13 mouse cellular contexts compared by ENCODE assay signal in the genomic region with DNA sequence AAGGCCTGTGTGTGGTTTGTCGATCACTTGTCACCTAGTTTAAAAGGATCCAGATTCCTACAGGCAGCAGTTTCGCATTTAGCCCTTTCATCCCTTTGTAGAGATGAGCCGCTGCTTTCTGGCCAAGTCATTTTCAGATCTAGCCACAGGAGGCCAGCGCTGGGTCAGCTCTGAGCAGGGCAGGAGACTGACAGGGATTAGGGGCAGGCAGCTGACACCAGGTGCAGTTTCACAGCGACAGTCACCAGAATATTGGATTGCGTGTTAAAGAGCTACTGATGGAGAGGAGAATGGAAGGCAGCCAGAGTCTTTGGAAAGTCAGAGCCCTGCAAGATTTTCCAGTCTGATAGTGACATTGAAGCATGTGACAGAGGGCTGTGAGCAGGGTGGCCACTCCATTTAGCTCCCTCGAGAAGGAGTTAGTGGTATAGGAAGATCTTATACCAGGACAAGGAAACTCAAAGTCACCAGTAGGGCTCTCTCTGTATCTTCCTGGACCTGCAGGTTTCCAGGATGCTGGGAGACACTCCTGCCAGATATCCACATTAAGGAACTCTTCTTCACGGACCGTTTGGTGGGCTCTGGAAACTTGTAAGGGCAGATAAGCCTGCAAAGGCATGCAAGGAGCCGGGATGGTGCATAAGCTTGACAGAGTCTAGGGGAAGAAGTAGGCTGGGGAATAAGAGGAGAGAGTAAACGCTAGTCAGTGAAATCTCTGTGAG. TPM values are rescaled to one million over a fixed set of nuclear protein-coding genes. Genes with fewer than 3 reads are reported as not detected.
DNase-seq lines count a peak whose midpoint lies in the region; ATAC-seq and TF ChIP-seq lines count a peak whose summit lies in the region.
"Had no signal": no experiment of that assay in that cellular context is flagged by ENCODE, and none has a peak within 500 bp of the region (broad histone marks: within the 10 kb centered on the region; RNA-seq: fewer than 3 reads in every experiment).

No protein-coding gene starts in this region.

- no peaks in the 10 kb centered on the region for H3K36me3 ChIP-seq in neural tube, embryonic 15.5 days
- H3K36me3 ChIP-seq in thymus, adult 2 months (ENCODE audit: control insufficient read depth, insufficient read depth, low read length) = no peaks in the 10 kb centered on the region
- H3K36me3 ChIP-seq: embryonic facial prominence, embryonic 13.5 days; limb, embryonic 12.5 days had no signal

- H3K4me3 ChIP-seq in neural tube, embryonic 15.5 days (replicated peaks) = no peak overlapping the region
- no peak overlapping the region for H3K4me3 ChIP-seq in cerebellum, adult 2 months (replicated peaks; ENCODE audit: insufficient read depth, low read depth, low read length)
- H3K4me3 ChIP-seq in thymus, adult 2 months (ENCODE audit: control insufficient read depth, insufficient read depth, low read length) = no peak overlapping the region
- H3K4me3 ChIP-seq: embryonic facial prominence, embryonic 13.5 days; limb, embryonic 12.5 days had no signal

- no peaks in the 10 kb centered on the region for H3K4me1 ChIP-seq in neural tube, embryonic 15.5 days
- peaks cover 23% of the 10 kb centered on the region for H3K4me1 ChIP-seq in cerebellum, adult 2 months (ENCODE audit: control insufficient read depth, insufficient read depth, low read length)
- no peaks in the 10 kb centered on the region for H3K4me1 ChIP-seq in thymus, adult 2 months (replicated peaks; ENCODE audit: control insufficient read depth, insufficient read depth, low read length)
- H3K4me1 ChIP-seq: embryonic facial prominence, embryonic 13.5 days had no signal

- 37% methylated on average over 11 of the region's 11 CpGs for WGBS in neural tube, embryonic 15.5 days
- WGBS in cerebellum, adult 2 months = 14% methylated on average over 11 of the region's 11 CpGs
- 44% methylated on average over 11 of the region's 11 CpGs for WGBS in thymus, adult 2 months

- H3K4me2 ChIP-seq in neural tube, embryonic 15.5 days = no peak overlapping the region
- H3K4me2 ChIP-seq: embryonic facial prominence, embryonic 13.5 days; limb, embryonic 12.5 days had no signal

- TF ChIP-seq CTCF in cerebellum, adult 2 months (IDR thresholded peaks at IDR 0.05; ENCODE audit: borderline replicate concordance, insufficient read depth, low read depth, low read length) = no peak
- TF ChIP-seq CTCF in thymus, adult 2 months (IDR thresholded peaks at IDR 0.05; ENCODE audit: borderline replicate concordance, control insufficient read depth, extremely low read depth, insufficient read depth, low read length, poor library complexity) = no peak

- no peaks in the 10 kb centered on the region; the same call in 1 of the 2 replicates for H3K9me3 ChIP-seq in neural tube, embryonic 15.5 days (replicated peaks)
- H3K9me3 ChIP-seq: embryonic facial prominence, embryonic 13.5 days; limb, embryonic 12.5 days had no signal

- no peak for ATAC-seq in neural tube, embryonic 15.5 days (ENCODE audit: low FRiP score)

- H3K27me3 ChIP-seq in neural tube, embryonic 15.5 days (replicated peaks) = no peaks in the 10 kb centered on the region
- no peaks in the 10 kb centered on the region; the same call in 1 of the 2 replicates for H3K27me3 ChIP-seq in cerebellum, adult 2 months (ENCODE audit: control insufficient read depth, insufficient read depth, low read length)
- H3K27me3 ChIP-seq in thymus, adult 2 months (ENCODE audit: control insufficient read depth, insufficient read depth, low read length) = no peaks in the 10 kb centered on the region
- H3K27me3 ChIP-seq: embryonic facial prominence, embryonic 13.5 days had no signal

- no peak overlapping the region for H3K27ac ChIP-seq in neural tube, embryonic 15.5 days (replicated peaks)
- no peak overlapping the region for H3K27ac ChIP-seq in cerebellum, adult 2 months (ENCODE audit: insufficient read depth, low read length)
- H3K27ac ChIP-seq in thymus, adult 2 months (ENCODE audit: control insufficient read depth, insufficient read depth, low read length) = no peak overlapping the region
- H3K27ac ChIP-seq: embryonic facial prominence, embryonic 13.5 days; limb, embryonic 12.5 days had no signal

- no peak for TF ChIP-seq POLR2A in cerebellum, adult 2 months (IDR thresholded peaks at IDR 0.05; ENCODE audit: borderline replicate concordance, insufficient read depth, low read length)
- no peak for TF ChIP-seq POLR2A in thymus, adult 2 months (IDR thresholded peaks at IDR 0.05; ENCODE audit: control insufficient read depth, extremely low read depth, insufficient read depth, low read length, poor library complexity)

- no peak overlapping the region for H3K9ac ChIP-seq in neural tube, embryonic 15.5 days (replicated peaks)
- H3K9ac ChIP-seq: embryonic facial prominence, embryonic 13.5 days; limb, embryonic 12.5 days had no signal

- peak; percentile 15 for DNase-seq in neural tube, embryonic 10.5 days (ENCODE audit: extremely low spot score, low spot score)
- peak; percentile 45 to 61 for DNase-seq in cerebellum, adult 2 months
- DNase-seq in gastrocnemius, adult 8-10 months (ENCODE audit: low spot score in 2 of 2) = peak; percentile 35 to 51
- DNase-seq in natural killer cell, adult 2 months (ENCODE audit: low spot score in 2 of 2) = no peak
- DNase-seq in thymus, adult 2 months = no peak
- no peak for DNase-seq in kidney, adult 9 months
- DNase-seq: heart, postnatal 4 days; kidney, postnatal 4 days; lung, postnatal 14 days; thymus, adult 18-20 months had no signal

RNA-seq across cellular contexts. Expression of a gene that starts 21.4 kb away (rescaled TPM):
- 20.3 and 22.1 TPM in 2 replicates for polyA plus RNA-seq in neural tube, embryonic 15.5 days (2015; fragmentation: Nextera tagmentation; extraction: Ambion mirVana)
- 40.4 and 45.6 TPM in 2 replicates for polyA plus RNA-seq in cerebellum, adult 2 months (2012; rRNA removed)
- total RNA-seq in gastrocnemius, adult 8-10 months (2022) = 10 to 100 TPM; 54.5 to 65.3 (median 57.1) TPM
- 4.9 and 5.1 TPM in 2 replicates for polyA plus RNA-seq in thymus, adult 2 months (2012; rRNA removed)

Comparison
In these comparisons a context has a peak if more than half of its experiments do, and no peak if none do; other contexts are left out.
1. DNase-seq: peak in neural tube, embryonic 10.5 days (single experiment), cerebellum, adult 2 months (2 of 2) and gastrocnemius, adult 8-10 months (2 of 2); none in natural killer cell, adult 2 months (0 of 2), thymus, adult 2 months (single experiment) and kidney, adult 9 months (single experiment).